Mouse (Mus musculus) CH12.LX (cell line): ENCODE measurements around the gene Foxo1. TPM values are rescaled to one million over a fixed set of nuclear protein-coding genes. Genes with fewer than 3 reads are reported as not detected.

ENCODE experiments used
- DNase-seq: peaks from one replicate; pipeline ENCODE4 v3.0.0-alpha.2; 2013; ENCODE audit errors: extremely low read depth
- H3K27ac ChIP-seq: 2 replicates; pipeline ENCODE4 v1.5.1; 2012; ENCODE audit warnings: low read depth, mild to moderate bottlenecking, control low read depth, moderate library complexity; ENCODE audit not compliant: insufficient read depth
- H3K27me3 ChIP-seq: replicated peaks from 2 replicates; pipeline ENCODE3; 2012; ENCODE audit warnings: inconsistent platforms
- H3K36me3 ChIP-seq, 2 experiments: replicated peaks in 1 of 2; 2 replicates each; pipeline versions ENCODE3 to v1.6.1; 2012; ENCODE audit warnings: inconsistent platforms in 1 of 2, low read length in 1 of 2, mild to moderate bottlenecking in 1 of 2, mixed read lengths in 1 of 2, moderate library complexity in 1 of 2; ENCODE audit not compliant: control insufficient read depth in 1 of 2, insufficient read depth in 1 of 2
- H3K4me1 ChIP-seq, 2 experiments: 2 replicates each; pipeline ENCODE4 v1.6.1; 2012; ENCODE audit warnings: inconsistent platforms in 1 of 2, moderate library complexity in 1 of 2; ENCODE audit not compliant: insufficient read depth in 2 of 2, control insufficient read depth in 1 of 2
- H3K4me2 ChIP-seq: 2 replicates; pipeline ENCODE4 v1.6.1; 2012; ENCODE audit warnings: low read depth, mild to moderate bottlenecking, control low read depth; ENCODE audit not compliant: poor library complexity, insufficient read depth, severe bottlenecking
- H3K4me3 ChIP-seq, 3 experiments: fragments of 150-350 bp in 1 of 3; sonication (generic) in 1 of 3; replicated peaks in 1 of 3; 2 replicates each; pipeline versions ENCODE3 to v1.5.1; 2011 to 2012; ENCODE audit warnings: low read depth in 2 of 3, low read length in 2 of 3, mild to moderate bottlenecking in 2 of 3, moderate library complexity in 2 of 3, control low read depth in 1 of 3, improper control_type of control experiment in 1 of 3, inconsistent platforms in 1 of 3, mixed read lengths in 1 of 3; ENCODE audit not compliant: poor library complexity in 1 of 3
- H3K79me2 ChIP-seq: replicated peaks from 2 replicates; pipeline ENCODE4 v1.6.1; 2012; ENCODE audit warnings: mild to moderate bottlenecking, moderate library complexity; ENCODE audit not compliant: control insufficient read depth, poor library complexity, insufficient read depth, severe bottlenecking; ENCODE audit errors: extremely low read depth
- H3K9ac ChIP-seq: 2 replicates; pipeline ENCODE4 v1.6.1; 2012; ENCODE audit warnings: low read depth, mild to moderate bottlenecking, control low read depth, moderate library complexity; ENCODE audit not compliant: insufficient read depth
- H3K9me3 ChIP-seq: replicated peaks from 2 replicates; pipeline ENCODE3; 2012; ENCODE audit warnings: low read length, inconsistent platforms, mixed read lengths
- BHLHE40 ChIP-seq: IDR thresholded peaks from 2 replicates; pipeline ENCODE4 v1.6.1; 2011; ENCODE audit warnings: mild to moderate bottlenecking, low read depth, low read length, improper control_type of control experiment
- CHD1 ChIP-seq: IDR thresholded peaks from 2 replicates; pipeline ENCODE4 v1.6.1; 2012; ENCODE audit warnings: low read depth, low read length, improper control_type of control experiment, inconsistent platforms
- ELF1 ChIP-seq: IDR thresholded peaks from 2 replicates; pipeline ENCODE4 v1.6.1; 2014; ENCODE audit warnings: low read depth, mild to moderate bottlenecking, inconsistent platforms, low read length, improper control_type of control experiment
- ETS1 ChIP-seq: conservative IDR thresholded peaks from 2 replicates; pipeline ENCODE4 v1.6.1; 2012; ENCODE audit warnings: low read depth, mild to moderate bottlenecking, inconsistent platforms, low read length, improper control_type of control experiment, moderate library complexity
- JUND ChIP-seq: conservative IDR thresholded peaks from 2 replicates; pipeline ENCODE4 v1.6.1; 2011; ENCODE audit warnings: low read depth, low read length, improper control_type of control experiment
- KAT2A ChIP-seq: IDR thresholded peaks from 2 replicates; pipeline ENCODE4 v1.6.1; 2012; ENCODE audit warnings: low read length, improper control_type of control experiment, inconsistent platforms; ENCODE audit not compliant: insufficient replicate concordance
- MXI1 ChIP-seq: IDR thresholded peaks from 2 replicates; pipeline ENCODE4 v1.6.1; 2011; ENCODE audit warnings: mild to moderate bottlenecking, low read depth, low read length, improper control_type of control experiment
- NELFE ChIP-seq: IDR thresholded peaks from 2 replicates; pipeline ENCODE4 v1.6.1; 2011; ENCODE audit warnings: low read depth, low read length, improper control_type of control experiment
- POLR2A ChIP-seq: IDR thresholded peaks from 2 replicates; pipeline ENCODE4 v1.6.1; 2011; ENCODE audit warnings: low read depth, mild to moderate bottlenecking, improper control_type of control experiment, low read length
- RAD21 ChIP-seq: IDR thresholded peaks from 2 replicates; pipeline ENCODE4 v1.6.1; 2011; ENCODE audit warnings: low read depth, mild to moderate bottlenecking, low read length, improper control_type of control experiment, moderate library complexity
- TBP ChIP-seq: conservative IDR thresholded peaks from 2 replicates; pipeline ENCODE4 v1.6.1; 2011; ENCODE audit warnings: low read depth, low read length, improper control_type of control experiment
- TCF12 ChIP-seq: IDR thresholded peaks from 2 replicates; pipeline ENCODE4 v1.6.1; 2014; ENCODE audit warnings: low read depth, mild to moderate bottlenecking, inconsistent platforms, low read length, improper control_type of control experiment
- USF1 ChIP-seq: IDR thresholded peaks from 2 replicates; pipeline ENCODE4 v1.6.1; 2014; ENCODE audit warnings: low read depth, mild to moderate bottlenecking, inconsistent platforms, low read length, improper control_type of control experiment
- ZC3H11A ChIP-seq: IDR thresholded peaks from 2 replicates; pipeline ENCODE4 v1.6.1; 2012; ENCODE audit warnings: low read depth, mild to moderate bottlenecking, inconsistent platforms, low read length, improper control_type of control experiment
- dilution Hi-C: fragments of 300-500 bp; cut with MboI; formaldehyde crosslinking; loops from 2 replicates; pipeline ENCODE4 v1.14.3; 2020; ENCODE audit warnings: low sequenced_read_pairs; ENCODE audit not compliant: extremely low pct_unique_long_range_greater_than_20kb, extremely low pct_ligation_motif_present
- in situ Hi-C: fragments of 300-500 bp; cut with MboI; formaldehyde crosslinking; loops from 3 replicates; pipeline ENCODE4 v1.14.3; 2019; ENCODE audit warnings: low sequenced_read_pairs, low pct_ligation_motif_present, low pct_unique_long_range_greater_than_20kb, mixed read lengths
- polyA plus RNA-seq: library from polyadenylated mRNA; unstranded; fragments of >175 nt; gene quantifications from 2 replicates; pipeline ENCODE4 v1.2.1, GENCODE M21; 2012; ENCODE audit warnings: low read depth; ENCODE audit not compliant: insufficient read length
- total RNA-seq, 2 experiments: library from RNA; depleted of rRNA; stranded (reverse); fragments of 300-350 nt in 1 of 2; fragments of >200 nt in 1 of 2; gene quantifications; 2 replicates each; pipeline ENCODE4 v1.2.3; 2012 to 2014

The Foxo1 gene
- total and polyA plus RNA-seq, 3 experiments, result 0.79 to 6.9 (median 1.2) TPM

- in situ Hi-C loops, result no loop called here
- dilution Hi-C loops, result no loop called here
- DNase-seq, result no peak
- H3K36me3 ChIP-seq, result peaks cover 0 to 9% of the 10 kb centered on the region in 2 experiments
- no peak overlapping the region for H3K9ac ChIP-seq
- no peaks in the 10 kb centered on the region for H3K27me3 ChIP-seq
- no peak overlapping the region for H3K27ac ChIP-seq
- TF ChIP-seq ZC3H11A (no peak), CHD1 (no peak), NELFE (no peak)
- peaks cover 0 to 47% of the 10 kb centered on the region in 2 experiments; a peak in 3 of 4 replicates for H3K4me1 ChIP-seq
- H3K4me3 ChIP-seq, result no peak overlapping the region
- H3K79me2 ChIP-seq, result peaks cover 12% of the 10 kb centered on the region
- no peaks in the 10 kb centered on the region for H3K9me3 ChIP-seq
- H3K4me2 ChIP-seq, result no peak overlapping the region
These were observed 59.0 kb downstream of the Foxo1 start for GRCm38 (mm10) chr3:52327146-52327545.

- Histone ChIP-seq H3K4me1 (peaks cover 3 to 60% of the 10 kb centered on the region in 2 experiments), H3K27me3 (no peaks in the 10 kb centered on the region), H3K79me2 (peaks cover 2% of the 10 kb centered on the region; the same call in 1 of the 2 replicates), H3K4me3 (no peak overlapping the region), H3K4me2 (no peak overlapping the region), H3K9ac (no peak overlapping the region), H3K9me3 (no peaks in the 10 kb centered on the region), H3K27ac (no peak overlapping the region), H3K36me3 (peaks cover 0 to 7% of the 10 kb centered on the region in 2 experiments)
- dilution Hi-C loops, result no loop called here
- TF ChIP-seq ETS1 (peak; percentile 79), TCF12 (peak; percentile 22; the same call in 1 of the 2 replicates), POLR2A (no peak)
- in situ Hi-C loops, result no loop called here
- DNase-seq, result peak; percentile 24
These were observed 63.6 kb downstream of the Foxo1 start for GRCm38 (mm10) chr3:52331709-52332108.

GRCm38 (mm10) chr3:52338761-52339160, 70.6 kb downstream of the Foxo1 start:
- Histone ChIP-seq H3K4me1 (peaks cover 8 to 75% of the 10 kb centered on the region in 2 experiments; a peak in 3 of 4 replicates), H3K9ac (no peak overlapping the region), H3K9me3 (no peaks in the 10 kb centered on the region), H3K4me2 (no peak overlapping the region), H3K36me3 (peaks cover 0 to 10% of the 10 kb centered on the region in 2 experiments), H3K4me3 (no peak overlapping the region), H3K27ac (no peak overlapping the region), H3K79me2 (peaks cover 6% of the 10 kb centered on the region; the same call in 1 of the 2 replicates), H3K27me3 (no peaks in the 10 kb centered on the region)
- DNase-seq, result no peak
- dilution Hi-C loops (no loop called here), in situ Hi-C loops (no loop called here)
- TF ChIP-seq ELF1 (no peak), BHLHE40 (no peak), TBP (no peak), MXI1 (no peak), RAD21 (no peak), USF1 (no peak), KAT2A (no peak), JUND (no peak)
